Mouse (Mus musculus): ENCODE results near the gene Ttc21a. TPM values are rescaled to one million over a fixed set of nuclear protein-coding genes. Genes with fewer than 3 reads are reported as not detected.
"Not testable (repeated sequence)": the region's sequence is repeated elsewhere in the genome, so short reads cannot be mapped to it uniquely, and the experiment has no call there.

Gene Ttc21a
- polyA plus RNA-seq, 1 experiment = 2.0 TPM

- DNase-seq (ENCODE audit: low read depth) = no peak
Measured at GRCm38 (mm10) chr9:119998776-119999175, 61.4 kb downstream of the Ttc21a start.

- no peak for DNase-seq (ENCODE audit: low read depth)
Measured at GRCm38 (mm10) chr9:119999636-120000035, 62.2 kb downstream of the Ttc21a start.

- DNase-seq (ENCODE audit: low read depth) = no peak
Measured at GRCm38 (mm10) chr9:120000761-120001160, 63.4 kb downstream of the Ttc21a start.

- DNase-seq (ENCODE audit: low read depth) = peak; percentile 71
Measured at GRCm38 (mm10) chr9:120001945-120002725, 64.7 kb downstream of the Ttc21a start.

- DNase-seq (ENCODE audit: low read depth) = no peak
Measured at GRCm38 (mm10) chr9:120002893-120003292, 65.5 kb downstream of the Ttc21a start.

- no peak for DNase-seq (ENCODE audit: low read depth)
Measured at GRCm38 (mm10) chr9:120005936-120006335, 68.5 kb downstream of the Ttc21a start.

- DNase-seq (ENCODE audit: low read depth) = no peak
Measured at GRCm38 (mm10) chr9:120007833-120008232, 70.4 kb downstream of the Ttc21a start.

GRCm38 (mm10) chr9:120009226-120009841 lies 71.9 kb downstream of the Ttc21a start:
- DNase-seq (ENCODE audit: low read depth) = no peak

- no peak for DNase-seq (ENCODE audit: low read depth)
Measured at GRCm38 (mm10) chr9:120009871-120010270, 72.5 kb downstream of the Ttc21a start.

GRCm38 (mm10) chr9:120010781-120011511 lies 73.5 kb downstream of the Ttc21a start:
- no peak for DNase-seq (ENCODE audit: low read depth)

GRCm38 (mm10) chr9:120011533-120011932 lies 74.1 kb downstream of the Ttc21a start:
- DNase-seq (ENCODE audit: low read depth) = no peak

- not testable (repeated sequence) for DNase-seq (ENCODE audit: low read depth)
Measured at GRCm38 (mm10) chr9:120012161-120012560, 74.8 kb downstream of the Ttc21a start.

GRCm38 (mm10) chr9:120012781-120013180 lies 75.4 kb downstream of the Ttc21a start:
- no peak for DNase-seq (ENCODE audit: low read depth)

GRCm38 (mm10) chr9:120013251-120013820 lies 75.9 kb downstream of the Ttc21a start:
- DNase-seq (ENCODE audit: low read depth) = no peak

- no peak for DNase-seq (ENCODE audit: low read depth)
Measured at GRCm38 (mm10) chr9:120014828-120015227, 77.4 kb downstream of the Ttc21a start.

- DNase-seq (ENCODE audit: low read depth) = no peak
Measured at GRCm38 (mm10) chr9:120016956-120017355, 79.5 kb downstream of the Ttc21a start.

Other genes starting within 250 kb of the Ttc21a start
- 0.01 and 0.03 TPM in 2 replicates for gene Scn10a, start 218.3 kb upstream of the Ttc21a start, polyA plus RNA-seq (2012; rRNA removed)
- gene Scn11a, start 112.2 kb upstream of the Ttc21a start, polyA plus RNA-seq (2012; rRNA removed) = not detected in 2 replicates
- gene Wdr48, start 42.7 kb upstream of the Ttc21a start, polyA plus RNA-seq (2012; rRNA removed) = 38.2 and 42.4 TPM in 2 replicates
- gene Gorasp1, start within 50 bp of the Ttc21a start, polyA plus RNA-seq (2012; rRNA removed) = 45.4 and 47.2 TPM in 2 replicates
- 22.6 and 28.6 TPM in 2 replicates for gene Csrnp1, start 47.1 kb downstream of the Ttc21a start, polyA plus RNA-seq (2012; rRNA removed)
- 0.14 and 0.26 TPM in 2 replicates for gene Xirp1, start 86.0 kb downstream of the Ttc21a start, polyA plus RNA-seq (2012; rRNA removed)
- 9.1 and 11.8 TPM in 2 replicates for gene Cx3cr1, start 132.3 kb downstream of the Ttc21a start, polyA plus RNA-seq (2012; rRNA removed)
- gene Ccr8, start 154.5 kb downstream of the Ttc21a start, polyA plus RNA-seq (2012; rRNA removed) = 0.14 TPM in 1 of 2 replicates, not detected in the other
- 33.5 and 38.7 TPM in 2 replicates for gene Slc25a38, start 172.8 kb downstream of the Ttc21a start, polyA plus RNA-seq (2012; rRNA removed)
- 1,380 and 2,360 TPM in 2 replicates for gene Rpsa, start 190.1 kb downstream of the Ttc21a start, polyA plus RNA-seq (2012; rRNA removed)
- 0.05 TPM in 1 of 2 replicates, not detected in the other for gene Mobp, start 212.1 kb downstream of the Ttc21a start, polyA plus RNA-seq (2012; rRNA removed)